Mouse (Mus musculus): ENCODE measurements around the gene Arfgef3.

The Arfgef3 gene

GRCm38 (mm10) chr10:18743286-18744142 lies at the start of gene Arfgef3:
Gene Arfgef3, minus strand, starts transcription at chr10:18743949.
- in situ Hi-C loops (cut with MboI, MseI) = no loop called here

DNA sequence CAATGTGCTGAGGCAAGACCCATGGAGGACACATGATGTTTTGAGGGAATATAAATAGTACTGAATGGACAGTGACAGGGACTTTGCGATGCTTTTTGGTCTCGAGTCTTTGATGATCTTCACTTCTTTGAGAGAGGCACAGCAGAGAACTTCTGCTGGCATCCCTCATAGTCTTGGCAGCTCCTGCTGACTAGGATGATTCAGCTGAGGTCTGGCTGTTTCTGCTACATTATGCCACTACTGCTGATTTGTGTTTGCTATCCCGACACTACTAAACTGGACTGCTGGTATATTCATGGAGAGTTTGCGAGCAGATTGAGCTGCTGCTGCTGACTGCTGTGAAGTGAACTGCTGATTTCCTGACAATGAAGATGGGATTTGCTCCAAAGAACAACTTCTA lies 46.3 kb upstream of the Arfgef3 start:
- in situ Hi-C loops (cut with MboI, MseI) = no loop called here

GRCm38 (mm10) chr10:18788601-18789000 lies 44.9 kb upstream of the Arfgef3 start:
- in situ Hi-C loops (cut with MboI, MseI) = no loop called here

DNA sequence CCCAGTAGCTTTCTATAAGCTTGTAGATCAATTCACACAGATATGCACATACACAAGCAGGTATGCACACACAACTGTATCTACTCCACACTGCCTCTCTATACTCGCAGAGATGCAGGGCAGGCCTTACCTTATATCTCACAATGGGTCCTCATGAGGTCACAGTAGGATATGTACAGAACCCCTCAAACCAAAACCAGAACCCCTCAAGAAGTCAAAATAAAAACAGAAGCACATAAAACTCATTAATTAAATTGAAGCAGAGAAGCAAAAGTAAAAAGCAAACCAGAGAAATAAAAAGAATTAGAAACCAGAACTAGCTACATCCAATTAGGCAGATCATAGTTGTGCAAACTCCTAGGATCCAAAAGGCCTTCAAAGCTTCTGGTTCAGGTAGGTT lies 42.9 kb upstream of the Arfgef3 start, which contains the start of gene Gm4922:
Gene Gm4922, minus strand, starts transcription at position 101 of the 400 bp plus-strand sequence.
- in situ Hi-C loops (cut with MboI, MseI) = no loop called here

DNA sequence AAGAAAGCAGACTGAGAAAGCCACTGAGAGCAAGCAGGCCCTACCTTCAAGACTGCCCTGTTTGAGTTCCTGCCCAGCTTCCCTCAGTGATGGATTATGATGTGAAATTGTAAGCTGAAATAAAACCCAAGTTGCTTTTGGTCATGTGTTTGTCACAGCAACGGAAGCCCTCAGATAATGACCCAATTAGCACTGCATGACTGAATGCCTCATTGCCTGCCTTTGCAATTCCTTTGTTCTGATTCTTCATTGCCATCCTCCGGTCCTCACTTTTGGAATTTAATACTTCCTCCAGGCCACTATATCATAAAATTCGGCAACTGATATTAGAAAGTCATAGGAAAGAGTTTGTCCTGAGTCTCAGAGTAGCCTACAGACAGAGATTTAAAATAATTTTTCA lies 33.8 kb upstream of the Arfgef3 start:
- in situ Hi-C loops (cut with MboI, MseI) = loop anchor here (10.0 kb wide), 1 partner anchor 127 kb away; no protein-coding TSS in a partner anchor

- in situ Hi-C loops (cut with MboI, MseI) = loop anchor here (10.0 kb wide), 1 partner anchor 132 kb away; no protein-coding TSS in a partner anchor
These were observed 28.9 kb upstream of the Arfgef3 start for GRCm38 (mm10) chr10:18772537-18773179.

DNA sequence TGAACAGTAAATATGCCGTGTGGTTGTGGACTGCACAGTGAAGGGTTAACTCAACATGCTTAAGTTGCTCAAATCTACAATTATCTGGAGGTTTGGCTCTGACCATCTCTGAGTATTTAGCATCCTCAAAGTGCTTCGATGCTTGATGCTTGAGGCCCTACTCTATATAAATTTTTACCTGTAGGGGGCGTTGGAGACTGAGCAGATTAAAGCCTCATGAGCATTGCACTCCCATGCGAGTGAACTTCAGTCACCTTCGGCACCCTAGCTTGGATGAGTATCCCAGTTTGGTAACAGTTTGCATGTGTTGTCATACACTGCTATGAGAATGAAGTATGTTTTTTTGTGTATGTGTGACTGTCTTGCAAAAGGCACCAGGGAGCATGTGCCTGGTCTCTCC lies 26.2 kb upstream of the Arfgef3 start:
- in situ Hi-C loops (cut with MboI, MseI) = loop anchor here (10.0 kb wide), 1 partner anchor 135 kb away; no protein-coding TSS in a partner anchor

GRCm38 (mm10) chr10:18760241-18760640 lies 16.5 kb upstream of the Arfgef3 start:
- in situ Hi-C loops (cut with MboI, MseI) = no loop called here

DNA sequence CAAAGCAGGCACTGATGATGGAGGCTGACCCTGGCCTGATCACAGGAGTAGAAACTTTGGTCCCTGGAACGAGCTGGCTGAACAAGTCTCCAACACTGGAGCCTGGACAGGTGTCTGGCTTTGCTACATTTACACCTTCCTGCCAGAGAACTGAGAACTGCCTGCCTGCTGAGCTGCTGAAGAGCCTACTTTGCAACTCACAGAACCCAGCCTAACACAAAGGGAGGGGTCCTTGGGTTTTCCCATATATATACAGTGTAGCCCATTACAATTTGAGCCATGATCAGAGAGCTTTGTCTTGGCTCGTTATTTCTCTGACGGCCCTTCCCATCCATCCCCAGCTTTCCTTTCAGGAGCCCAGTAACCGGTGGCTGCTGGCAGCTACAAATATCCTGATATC lies 6.3 kb upstream of the Arfgef3 start:
- in situ Hi-C loops (cut with MboI, MseI) = no loop called here

- in situ Hi-C loops (cut with MboI, MseI) = no loop called here
These were observed 1.7 kb downstream of the Arfgef3 start for GRCm38 (mm10) chr10:18742086-18742485.

DNA sequence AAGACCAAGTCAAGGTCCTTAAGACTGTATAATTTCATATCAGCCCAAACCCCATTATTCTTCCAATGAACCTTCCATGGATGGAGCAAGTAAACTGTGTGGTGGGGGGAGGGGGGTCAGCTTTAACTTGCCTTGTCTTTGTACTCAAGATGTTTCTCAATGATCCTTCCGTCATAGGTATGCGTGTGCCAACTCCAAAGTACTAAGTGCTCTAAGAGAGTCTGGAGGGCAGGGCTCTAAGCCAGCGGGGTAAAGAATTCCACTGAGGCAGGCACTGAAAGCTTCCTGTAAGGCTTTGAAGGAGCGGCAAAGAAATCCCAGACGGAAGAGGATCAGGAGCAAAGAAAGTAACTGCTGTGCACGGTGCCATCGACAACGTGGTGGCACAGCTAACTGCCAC lies 2.7 kb downstream of the Arfgef3 start:
- in situ Hi-C loops (cut with MboI, MseI) = no loop called here

DNA sequence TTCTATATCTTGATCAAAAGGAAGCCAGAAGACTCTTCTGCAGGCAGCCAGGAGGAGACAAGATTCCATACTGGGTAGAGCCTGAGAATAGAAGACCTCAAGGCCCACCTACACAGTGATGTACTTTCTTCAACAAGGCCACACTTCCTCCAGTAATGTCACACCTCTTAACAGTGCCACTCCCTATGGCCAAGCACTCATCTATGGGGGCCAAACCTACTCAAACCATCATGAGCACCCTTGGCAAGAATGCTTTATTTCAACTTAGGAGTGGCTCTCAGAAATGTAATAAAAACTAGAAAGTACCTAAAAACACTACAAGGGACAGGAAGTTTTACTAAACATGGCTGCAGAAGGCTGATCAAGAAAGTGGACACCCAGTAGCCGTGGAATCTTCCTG lies 15.2 kb downstream of the Arfgef3 start:
- in situ Hi-C loops (cut with MboI, MseI) = no loop called here

GRCm38 (mm10) chr10:18711436-18711835 lies 32.3 kb downstream of the Arfgef3 start:
- in situ Hi-C loops (cut with MboI, MseI) = no loop called here

DNA sequence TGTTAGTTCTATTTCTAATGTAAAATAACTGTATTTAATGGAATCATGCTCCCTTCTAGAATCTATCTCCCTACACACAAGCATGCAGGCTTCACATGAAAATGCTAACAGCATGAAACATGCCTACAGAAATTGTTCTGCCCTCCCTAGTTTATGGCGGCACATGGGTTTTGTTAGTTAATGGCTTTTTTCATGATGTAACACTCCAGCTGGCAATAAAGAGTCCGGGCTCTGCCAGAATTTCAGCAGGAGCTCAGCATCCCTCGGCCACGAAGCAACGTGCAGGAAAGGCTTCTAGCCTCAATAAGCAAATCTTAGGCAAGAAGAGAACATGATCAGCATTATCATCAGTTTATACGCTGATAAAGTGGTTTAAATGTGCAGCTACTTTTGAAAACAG lies 32.8 kb downstream of the Arfgef3 start:
- in situ Hi-C loops (cut with MboI, MseI) = no loop called here

GRCm38 (mm10) chr10:18709836-18710235 lies 33.9 kb downstream of the Arfgef3 start:
- in situ Hi-C loops (cut with MboI, MseI) = no loop called here

- in situ Hi-C loops (cut with MboI, MseI) = no loop called here
These were observed 35.1 kb downstream of the Arfgef3 start for GRCm38 (mm10) chr10:18708641-18709040.

GRCm38 (mm10) chr10:18704393-18705120 lies 39.2 kb downstream of the Arfgef3 start:
- in situ Hi-C loops (cut with MboI, MseI) = no loop called here

- in situ Hi-C loops (cut with MboI, MseI) = no loop called here
These were observed 42.2 kb downstream of the Arfgef3 start for GRCm38 (mm10) chr10:18701517-18701916.

GRCm38 (mm10) chr10:18700117-18700516 lies 43.6 kb downstream of the Arfgef3 start:
- in situ Hi-C loops (cut with MboI, MseI) = no loop called here

GRCm38 (mm10) chr10:18699151-18699550 lies 44.6 kb downstream of the Arfgef3 start:
- in situ Hi-C loops (cut with MboI, MseI) = no loop called here

GRCm38 (mm10) chr10:18696461-18696860 lies 47.3 kb downstream of the Arfgef3 start:
- in situ Hi-C loops (cut with MboI, MseI) = no loop called here

DNA sequence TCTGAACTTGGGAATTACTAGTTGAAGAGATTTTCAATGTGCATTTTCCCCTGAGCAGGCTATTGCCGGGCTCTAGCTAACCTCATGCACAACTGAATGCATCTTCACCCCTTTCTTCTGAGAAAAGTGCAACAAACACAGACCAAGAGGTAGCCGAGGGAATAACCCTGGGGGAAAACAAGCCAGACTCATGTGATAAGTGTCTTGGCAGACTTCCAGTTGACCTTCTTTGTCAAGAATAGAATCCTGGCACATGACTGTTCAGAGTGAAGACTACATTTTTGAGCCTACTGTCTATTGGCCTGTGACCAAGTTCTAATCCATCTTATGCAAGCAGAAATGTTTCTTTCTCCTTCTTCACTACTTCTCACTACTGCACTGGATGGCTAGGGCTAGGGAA lies 55.5 kb downstream of the Arfgef3 start:
- in situ Hi-C loops (cut with MboI, MseI) = no loop called here

Data from T-helper 2 cell (primary cell).